Mouse (Mus musculus) heart, embryonic 14.5 days (tissue): ENCODE measurements around the gene Slc37a1. TPM values are rescaled to one million over a fixed set of nuclear protein-coding genes. Genes with fewer than 3 reads are reported as not detected.

Experiments used
- ATAC-seq: fragments of 200-750 bp; cut with Nextera tagmentation; 2 replicates; pipeline ENCODE4 v1.8.0; 2017; ENCODE audit warnings: low read depth, moderate TSS enrichment; ENCODE audit not compliant: insufficient number of reproducible peaks, insufficient read depth, low FRiP score
- H3K27ac ChIP-seq, 2 experiments: fragments of 200-500 bp in 1 of 2; fragments of 300-500 bp in 1 of 2; sonication (generic) in 1 of 2; replicated peaks in 1 of 2; 2 replicates each; pipeline ENCODE4 v1.5.1; 2012 to 2014; ENCODE audit warnings: low read depth in 2 of 2, low read length in 2 of 2, control low read depth in 1 of 2, mild to moderate bottlenecking in 1 of 2, mixed read lengths in 1 of 2; ENCODE audit not compliant: control insufficient read depth in 1 of 2, insufficient read depth in 1 of 2
- H3K27me3 ChIP-seq: fragments of 300-500 bp; sonication (generic); 2 replicates; pipeline ENCODE4 v1.6.1; 2014; ENCODE audit warnings: mild to moderate bottlenecking, low read length, control low read depth; ENCODE audit not compliant: control insufficient read depth, insufficient read depth
- H3K36me3 ChIP-seq: fragments of 300-500 bp; sonication (generic); 2 replicates; pipeline ENCODE4 v1.6.1; 2014; ENCODE audit warnings: mild to moderate bottlenecking, control low read depth, low read length, mixed read lengths; ENCODE audit not compliant: control insufficient read depth, insufficient read depth
- H3K4me1 ChIP-seq, 2 experiments: fragments of 200-500 bp in 1 of 2; fragments of 300-500 bp in 1 of 2; sonication (generic) in 1 of 2; 2 replicates each; pipeline ENCODE4 v1.6.1; 2012 to 2014; ENCODE audit warnings: low read length in 2 of 2, control low read depth in 1 of 2, mixed read lengths in 1 of 2; ENCODE audit not compliant: control insufficient read depth in 2 of 2, insufficient read depth in 2 of 2
- H3K4me2 ChIP-seq: fragments of 300-500 bp; sonication (generic); 2 replicates; pipeline ENCODE4 v1.6.1; 2014; ENCODE audit warnings: mild to moderate bottlenecking, low read length
- H3K4me3 ChIP-seq, 2 experiments: fragments of 200-500 bp in 1 of 2; fragments of 300-500 bp in 1 of 2; sonication (generic) in 1 of 2; 2 replicates each; pipeline ENCODE4 v1.5.1; 2012 to 2014; ENCODE audit warnings: low read length in 2 of 2, mild to moderate bottlenecking in 2 of 2, control low read depth in 1 of 2, low read depth in 1 of 2, moderate library complexity in 1 of 2; ENCODE audit not compliant: control insufficient read depth in 1 of 2, insufficient read depth in 1 of 2
- H3K9ac ChIP-seq: fragments of 300-500 bp; sonication (generic); 2 replicates; pipeline ENCODE4 v1.6.1; 2014; ENCODE audit warnings: mild to moderate bottlenecking, low read length
- H3K9me3 ChIP-seq: fragments of 300-500 bp; sonication (generic); 2 replicates; pipeline ENCODE4 v1.6.1; 2016; ENCODE audit warnings: low read length, control low read depth; ENCODE audit not compliant: control insufficient read depth
- WGBS: fragments of 180-500 bp; shearing (Covaris S2); extraction: QIAGEN DNeasy Blood & Tissue Kit; methylation state at CpG from one replicate; pipeline ENCODE4 v1.1.7; 2014; 5-methylcytosine and 5-hydroxymethylcytosine counted together
- polyA plus RNA-seq: library from polyadenylated mRNA; unstranded; fragments of >200 nt; fragmentation: Nextera tagmentation; extraction: Ambion mirVana; gene quantifications from 2 replicates; pipeline ENCODE4 v1.2.1, GENCODE M21; 2014

Slc37a1 gene
- polyA plus RNA-seq, 1 experiment from 2014 or later, result 8.0 TPM

DNA sequence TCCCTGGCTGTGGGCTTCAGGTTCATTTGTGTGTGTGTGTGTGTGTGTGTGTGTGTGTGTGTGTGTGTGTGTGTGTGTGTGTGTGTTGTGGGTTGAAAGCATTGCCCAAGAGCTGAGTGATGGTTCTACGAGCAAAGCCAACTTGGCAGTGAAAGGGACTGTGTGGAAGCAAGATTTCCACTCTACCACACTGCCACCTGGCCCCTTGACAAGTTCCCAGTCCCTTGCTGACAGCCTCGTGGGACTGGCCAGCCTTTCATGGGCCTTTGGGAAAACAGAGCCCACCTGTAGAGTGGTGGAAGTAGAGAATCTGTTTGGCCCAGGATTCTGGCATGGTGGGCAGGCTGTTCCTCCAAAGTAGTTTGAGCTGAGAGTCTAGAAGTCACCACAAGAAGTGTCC lies 107.2 kb downstream of the Slc37a1 start:
- Histone ChIP-seq H3K4me1 (peaks cover 0 to 4% of the 10 kb centered on the region in 2 experiments; a peak in 1 of 4 replicates), H3K9ac (no peak overlapping the region), H3K4me2 (no peak overlapping the region), H3K36me3 (no peaks in the 10 kb centered on the region), H3K27ac (no peak overlapping the region), H3K4me3 (no peak overlapping the region), H3K9me3 (no peaks in the 10 kb centered on the region), H3K27me3 (no peaks in the 10 kb centered on the region)
- no peak for ATAC-seq
- 67% methylated on average over 2 of the region's 2 CpGs for WGBS

DNA sequence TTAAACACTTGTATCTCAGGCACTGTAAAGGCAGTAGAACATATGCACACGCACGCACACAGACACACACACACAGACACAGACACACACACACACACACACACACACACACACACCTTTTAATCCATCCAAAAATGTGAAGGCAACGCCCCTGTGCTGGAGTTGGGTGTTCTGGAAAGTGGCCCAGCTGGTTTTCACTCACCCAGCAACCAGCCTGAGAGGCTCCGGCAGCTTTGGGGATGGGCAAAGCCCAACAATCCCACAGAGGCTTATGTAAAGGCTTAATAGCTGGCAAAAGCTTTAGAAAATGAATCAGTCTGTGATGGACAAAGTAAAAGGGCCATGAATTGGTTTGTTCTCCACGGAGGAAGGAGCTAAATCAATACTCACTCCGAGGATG lies 113.7 kb downstream of the Slc37a1 start:
- whole genome bisulfite sequencing, result 89% methylated on average over 6 of the region's 6 CpGs
- no peak overlapping the region for H3K4me3 ChIP-seq
- H3K36me3 ChIP-seq, result no peaks in the 10 kb centered on the region
- no peak overlapping the region for H3K27ac ChIP-seq
- no peak overlapping the region for H3K4me2 ChIP-seq
- peaks cover 6 to 7% of the 10 kb centered on the region in 2 experiments; a peak in 2 of 4 replicates for H3K4me1 ChIP-seq
- H3K9me3 ChIP-seq, result no peaks in the 10 kb centered on the region
- ATAC-seq, result no peak
- H3K9ac ChIP-seq, result no peak overlapping the region
- no peaks in the 10 kb centered on the region for H3K27me3 ChIP-seq

Other genes starting within 250 kb of the Slc37a1 start
- 10.1 and 10.8 TPM in 2 replicates for gene Abcg1, start 229.1 kb upstream of the Slc37a1 start, polyA plus RNA-seq
- not detected in 2 replicates for gene Tff3, start 157.1 kb upstream of the Slc37a1 start, polyA plus RNA-seq
- not detected in 2 replicates for gene Tff2, start 142.5 kb upstream of the Slc37a1 start, polyA plus RNA-seq
- not detected in 2 replicates for gene Tff1, start 121.5 kb upstream of the Slc37a1 start, polyA plus RNA-seq
- 0.09 TPM in 1 of 2 replicates, not detected in the other for gene Tmprss3, start 87.8 kb upstream of the Slc37a1 start, polyA plus RNA-seq
- gene Ubash3a, start 78.9 kb upstream of the Slc37a1 start, polyA plus RNA-seq, result 0.50 TPM in 1 of 2 replicates, not detected in the other
- 1.3 and 1.8 TPM in 2 replicates for gene Rsph1, start 9.4 kb upstream of the Slc37a1 start, polyA plus RNA-seq
- gene Pde9a, start 99.4 kb downstream of the Slc37a1 start, polyA plus RNA-seq, result 6.6 and 9.1 TPM in 2 replicates
- gene Wdr4, start 233.2 kb downstream of the Slc37a1 start, polyA plus RNA-seq, result 16.7 and 17.9 TPM in 2 replicates
- gene Ndufv3, start 233.3 kb downstream of the Slc37a1 start, polyA plus RNA-seq, result 748 and 805 TPM in 2 replicates